Mouse (Mus musculus) hindbrain, postnatal 0 days (tissue): ENCODE data around the gene Gas2l2. TPM values are rescaled to one million over a fixed set of nuclear protein-coding genes. Genes with fewer than 3 reads are reported as not detected.

Experiments used
- ATAC-seq: fragments of 200-750 bp; cut with Nextera tagmentation; 2 replicates; pipeline ENCODE4 v1.8.0; 2017; ENCODE audit warnings: mild to moderate bottlenecking, moderate TSS enrichment, moderate library complexity
- DNase-seq: peaks from one replicate; pipeline ENCODE4 v3.0.0-alpha.2; 2015; ENCODE audit warnings: low spot score
- H3K27ac ChIP-seq: fragments of 300-500 bp; sonication (generic); 2 replicates; pipeline ENCODE4 v1.5.1; 2014; ENCODE audit warnings: mild to moderate bottlenecking
- H3K27me3 ChIP-seq: fragments of 300-500 bp; sonication (generic); 2 replicates; pipeline ENCODE4 v1.6.1; 2014; ENCODE audit warnings: low read length, mixed read lengths; ENCODE audit not compliant: insufficient read depth
- H3K36me3 ChIP-seq: fragments of 300-500 bp; sonication (generic); 2 replicates; pipeline ENCODE4 v1.6.1; 2014; ENCODE audit warnings: low read length, mixed read lengths; ENCODE audit not compliant: insufficient read depth
- H3K4me1 ChIP-seq: fragments of 300-500 bp; sonication (generic); 2 replicates; pipeline ENCODE4 v1.6.1; 2014; ENCODE audit warnings: antibody characterized with exemption, low read length, mixed read lengths; ENCODE audit not compliant: insufficient read depth
- H3K4me2 ChIP-seq: fragments of 300-500 bp; sonication (generic); 2 replicates; pipeline ENCODE4 v1.6.1; 2014; ENCODE audit warnings: low read depth, mild to moderate bottlenecking, low read length, moderate library complexity, mixed read lengths
- H3K4me3 ChIP-seq: fragments of 300-500 bp; sonication (generic); 2 replicates; pipeline ENCODE4 v1.5.1; 2014; ENCODE audit warnings: low read length
- H3K9ac ChIP-seq: fragments of 300-500 bp; sonication (generic); replicated peaks from 2 replicates; pipeline ENCODE4 v1.6.1; 2014; ENCODE audit warnings: mild to moderate bottlenecking, low read length, moderate library complexity, mixed read lengths
- H3K9me3 ChIP-seq: fragments of 300-500 bp; sonication (generic); 2 replicates; pipeline ENCODE4 v1.6.1; 2016; ENCODE audit warnings: low read length, mixed read lengths
- CTCF ChIP-seq: IDR thresholded peaks from 2 replicates; pipeline ENCODE4 v1.5.1; 2016; ENCODE audit warnings: antibody characterized with exemption, control low read depth, low read depth
- WGBS: fragments of 180-500 bp; shearing (Covaris S2); extraction: QIAGEN DNeasy Blood & Tissue Kit; methylation state at CpG from one replicate; pipeline ENCODE4 v1.1.7; 2014; 5-methylcytosine and 5-hydroxymethylcytosine counted together
- polyA plus RNA-seq: library from polyadenylated mRNA; unstranded; fragments of >200 nt; fragmentation: Nextera tagmentation; extraction: Ambion mirVana; gene quantifications from 2 replicates; pipeline ENCODE4 v1.2.1, GENCODE M21; 2015
- total RNA-seq: library from RNA; depleted of rRNA; stranded (reverse); fragments of >200 nt; gene quantifications from 2 replicates; pipeline ENCODE4 v1.2.3, GENCODE M21; 2014

The Gas2l2 gene
- total and polyA plus RNA-seq, 2 experiments from 2014 or later: 0.69 to 1.0 TPM

DNA sequence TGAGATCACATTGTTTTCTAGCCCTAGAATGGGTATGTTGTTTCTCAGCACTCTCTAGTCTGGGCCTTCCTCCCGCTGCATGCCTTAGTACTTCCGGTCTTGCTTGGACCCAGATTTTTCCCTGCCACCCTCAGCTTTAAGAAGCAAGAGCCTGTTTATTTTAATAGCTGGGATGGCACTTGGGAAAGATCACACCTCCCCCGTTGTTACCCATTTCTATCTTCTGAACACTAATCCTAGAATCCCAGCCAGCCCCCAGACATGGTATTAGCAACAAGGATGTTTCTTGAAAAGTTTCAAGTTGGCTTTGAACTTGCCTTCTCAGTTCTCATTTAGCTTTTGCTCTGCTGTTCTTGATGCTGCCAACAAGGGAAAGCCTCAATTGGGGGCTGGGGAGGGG is 22.9 kb downstream of the Gas2l2 start:
- Histone ChIP-seq H3K4me1 (0 out of 2 replicates have a peak, but pooled peaks cover 7% of the 10 kb centered on the region), H3K36me3 (peaks cover 18% of the 10 kb centered on the region; the same call in 1 of the 2 replicates), H3K27me3 (no peaks in the 10 kb centered on the region), H3K4me3 (no peak overlapping the region), H3K4me2 (no peak overlapping the region), H3K9ac (no peak overlapping the region), H3K9me3 (no peaks in the 10 kb centered on the region), H3K27ac (no peak overlapping the region)
- TF ChIP-seq CTCF: no peak
- 74% methylated on average over 3 of the region's 3 CpGs for WGBS
- no peak for ATAC-seq
- DNase-seq: no peak

DNA sequence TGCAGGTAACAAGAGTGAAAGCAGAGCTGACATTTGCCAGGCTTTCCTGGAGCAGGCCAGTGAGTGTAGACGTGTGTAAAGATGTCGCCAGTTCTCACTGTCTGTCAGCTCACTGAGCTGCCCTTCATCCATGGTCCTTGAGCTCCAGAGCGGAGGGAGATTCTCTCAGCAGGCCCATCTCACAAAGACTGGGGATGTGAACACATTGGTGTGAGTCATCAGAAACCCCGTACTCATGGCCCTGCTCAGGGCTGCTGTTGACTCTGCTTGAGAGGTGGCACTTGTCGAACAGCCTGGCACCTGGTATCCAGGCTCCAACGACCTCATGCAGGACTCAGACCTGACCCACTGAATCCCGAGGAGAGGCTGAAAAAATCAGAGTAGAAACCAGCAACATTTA is 25.5 kb downstream of the Gas2l2 start:
- Histone ChIP-seq H3K4me2 (no peak overlapping the region), H3K27ac (no peak overlapping the region), H3K9me3 (no peaks in the 10 kb centered on the region), H3K27me3 (no peaks in the 10 kb centered on the region), H3K36me3 (peaks cover 20% of the 10 kb centered on the region), H3K9ac (no peak overlapping the region), H3K4me1 (no peaks in the 10 kb centered on the region), H3K4me3 (no peak overlapping the region)
- DNase-seq (no peak), ATAC-seq (no peak)
- WGBS: 84% methylated on average over 7 of the region's 7 CpGs
- no peak for TF ChIP-seq CTCF

DNA sequence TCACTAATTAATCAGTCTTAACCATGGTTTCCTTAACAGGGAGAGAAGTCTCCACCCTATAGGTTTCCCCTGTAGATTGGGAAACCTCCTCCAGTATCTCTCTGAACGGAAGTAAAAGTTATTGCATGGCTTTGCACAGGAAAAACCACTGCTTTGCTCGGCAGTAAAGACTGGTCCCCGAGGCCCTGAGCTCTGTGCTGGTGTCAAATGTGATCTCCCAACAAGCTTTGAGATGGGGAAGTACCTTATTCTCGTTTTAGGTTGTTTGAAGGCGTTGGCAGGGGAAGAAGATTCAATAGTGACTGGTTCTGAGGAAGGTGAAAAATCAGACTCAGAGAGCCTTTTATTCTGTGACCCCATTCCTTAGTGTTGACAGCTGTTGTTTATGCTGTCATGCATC is 30.5 kb downstream of the Gas2l2 start:
- ATAC-seq: no peak
- TF ChIP-seq CTCF: no peak
- H3K4me3 ChIP-seq: no peak overlapping the region
- 78% methylated on average over 5 of the region's 5 CpGs for WGBS
- no peak overlapping the region for H3K9ac ChIP-seq
- H3K36me3 ChIP-seq: peaks cover 38% of the 10 kb centered on the region
- H3K27me3 ChIP-seq: no peaks in the 10 kb centered on the region
- no peak for DNase-seq
- no peak overlapping the region for H3K27ac ChIP-seq
- no peak overlapping the region for H3K4me2 ChIP-seq
- no peaks in the 10 kb centered on the region for H3K4me1 ChIP-seq
- no peaks in the 10 kb centered on the region for H3K9me3 ChIP-seq

DNA sequence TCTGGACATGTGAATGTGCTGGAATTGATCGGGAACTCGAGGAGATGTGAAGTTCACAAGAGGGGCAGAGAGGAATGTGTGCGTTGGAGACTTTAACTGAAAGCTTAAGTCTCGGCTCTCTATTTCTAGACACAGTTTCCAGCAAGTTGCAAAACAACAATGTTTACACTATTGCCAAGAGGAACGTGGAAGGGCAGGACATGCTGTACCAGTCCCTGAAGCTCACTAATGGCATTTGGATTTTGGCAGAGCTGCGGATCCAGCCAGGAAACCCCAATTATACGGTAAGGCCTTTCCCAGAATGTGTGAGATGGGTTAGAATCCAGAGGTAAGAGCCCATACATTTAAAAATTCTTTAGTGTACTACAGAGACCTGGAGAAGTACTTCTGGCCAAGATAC is 31.6 kb downstream of the Gas2l2 start:
- 82% methylated on average over 7 of the region's 7 CpGs for WGBS
- ATAC-seq (no peak), DNase-seq (no peak)
- Histone ChIP-seq H3K27ac (no peak overlapping the region), H3K4me2 (no peak overlapping the region), H3K4me3 (no peak overlapping the region), H3K27me3 (no peaks in the 10 kb centered on the region), H3K9ac (no peak overlapping the region), H3K4me1 (no peaks in the 10 kb centered on the region), H3K36me3 (peaks cover 34% of the 10 kb centered on the region), H3K9me3 (no peaks in the 10 kb centered on the region)
- no peak for TF ChIP-seq CTCF

GRCm38 (mm10) chr11:83394802-83395439 is 34.3 kb downstream of the Gas2l2 start:
- no peak overlapping the region for H3K4me2 ChIP-seq
- WGBS: 12% methylated on average over 6 of the region's 6 CpGs
- H3K27ac ChIP-seq: peak overlapping the region; percentile 27; the same call in 1 of the 2 replicates
- DNase-seq (peak; percentile 65), ATAC-seq (peak; percentile 27; the same call in 1 of the 2 replicates)
- H3K9me3 ChIP-seq: no peaks in the 10 kb centered on the region
- H3K4me3 ChIP-seq: no peak overlapping the region
- no peaks in the 10 kb centered on the region for H3K27me3 ChIP-seq
- H3K36me3 ChIP-seq: peaks cover 49% of the 10 kb centered on the region
- no peak for TF ChIP-seq CTCF
- H3K9ac ChIP-seq: no peak overlapping the region
- no peaks in the 10 kb centered on the region for H3K4me1 ChIP-seq

DNA sequence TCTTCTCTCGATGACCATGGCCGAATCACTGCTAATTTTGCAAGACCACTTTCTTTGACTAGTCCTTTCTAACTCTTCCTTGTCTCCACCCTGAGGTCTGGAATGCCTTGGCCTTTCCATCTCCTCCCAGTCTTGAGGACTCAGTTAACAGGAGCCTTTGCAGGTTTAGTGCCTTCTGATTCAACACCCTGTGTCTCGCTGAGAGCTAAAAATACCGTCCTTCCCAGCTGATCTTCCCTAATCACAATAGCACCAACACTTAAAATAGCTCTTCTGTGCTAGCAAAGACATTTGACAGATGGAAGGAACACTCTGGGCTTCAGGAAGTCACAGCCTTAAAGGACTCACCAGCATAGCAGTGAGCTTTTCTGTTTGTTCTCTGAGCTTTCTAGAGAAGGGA is 36.2 kb downstream of the Gas2l2 start:
- Histone ChIP-seq H3K27ac (no peak overlapping the region), H3K36me3 (peaks cover 41% of the 10 kb centered on the region), H3K9ac (no peak overlapping the region), H3K4me1 (no peaks in the 10 kb centered on the region), H3K4me2 (no peak overlapping the region), H3K9me3 (no peaks in the 10 kb centered on the region), H3K27me3 (no peaks in the 10 kb centered on the region), H3K4me3 (no peak overlapping the region)
- WGBS: 89% methylated on average over 4 of the region's 4 CpGs
- DNase-seq (no peak), ATAC-seq (no peak)
- TF ChIP-seq CTCF: no peak

GRCm38 (mm10) chr11:83383532-83383887 is 45.7 kb downstream of the Gas2l2 start:
- WGBS: 63% methylated on average over 1 of the region's 1 CpGs
- no peak overlapping the region for H3K27ac ChIP-seq
- H3K9ac ChIP-seq: no peak overlapping the region
- DNase-seq (no peak), ATAC-seq (no peak)
- H3K36me3 ChIP-seq: no peaks in the 10 kb centered on the region
- H3K4me2 ChIP-seq: no peak overlapping the region
- H3K4me1 ChIP-seq: no peaks in the 10 kb centered on the region
- no peak for TF ChIP-seq CTCF
- H3K9me3 ChIP-seq: no peaks in the 10 kb centered on the region
- no peaks in the 10 kb centered on the region for H3K27me3 ChIP-seq
- H3K4me3 ChIP-seq: no peak overlapping the region
